Mouse (Mus musculus): Measurements from ENCODE around the gene Cd63.

DNA sequence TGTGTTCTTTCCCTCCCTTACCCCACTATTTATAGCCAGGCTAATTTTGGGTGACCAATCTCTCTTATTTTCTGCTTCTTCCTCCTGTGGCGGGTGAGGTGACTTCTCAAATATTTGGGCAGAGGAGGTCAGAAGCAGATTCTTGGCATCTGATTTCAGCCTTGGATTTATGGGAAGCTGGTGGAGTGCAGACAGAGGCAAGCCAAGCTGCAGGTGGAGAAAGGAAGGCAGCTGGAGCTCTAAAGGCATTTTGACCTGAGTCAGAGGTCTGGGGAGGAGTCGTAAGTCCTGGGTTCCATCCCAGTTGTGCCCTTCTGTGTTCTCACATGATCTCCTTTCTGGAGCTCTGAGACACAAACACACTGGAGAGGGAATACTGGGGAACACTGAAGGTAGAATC lies 30.7 kb downstream of the Cd63 start:
- TF ChIP-seq CTCF (IDR thresholded peaks at IDR 0.05; ENCODE audit: extremely low read depth, insufficient read depth, insufficient read length, insufficient replicate concordance) (no peak), POLR2A (IDR thresholded peaks at IDR 0.05; ENCODE audit: low read depth, low read length) (no peak)
